ENCODE assay signal across 16 mouse cellular contexts in genomic region chr9:42626226-42626775, GRCm38 (mm10).
DNase-seq lines count a peak whose midpoint lies in the region; ATAC-seq lines count a peak whose summit lies in the region.
"Had no signal": no experiment of that assay in that cellular context is flagged by ENCODE, and none has a peak within 500 bp of the region (broad histone marks: within the 10 kb centered on the region; RNA-seq: fewer than 3 reads in every experiment).

No protein-coding gene starts in this region.

- H3K4me3 ChIP-seq in hindbrain, embryonic 12.5 days, result no peak overlapping the region
- H3K4me3 ChIP-seq in hindbrain, embryonic 11.5 days (ENCODE audit: low read depth, low read length), result no peak overlapping the region
- H3K4me3 ChIP-seq in forebrain, embryonic 10.5 days, result no peak overlapping the region
- no peak overlapping the region for H3K4me3 ChIP-seq in hindbrain, embryonic 16.5 days (ENCODE audit: low read length)
- no peak overlapping the region for H3K4me3 ChIP-seq in midbrain, embryonic 16.5 days (ENCODE audit: low read depth, low read length)

- peak; percentile 44 for ATAC-seq in hindbrain, embryonic 12.5 days (ENCODE audit: low FRiP score)
- no peak for ATAC-seq in hindbrain, embryonic 11.5 days (ENCODE audit: low FRiP score)
- ATAC-seq in hindbrain, embryonic 16.5 days, result no peak
- no peak for ATAC-seq in midbrain, embryonic 16.5 days
- no peak for ATAC-seq in granulocyte monocyte progenitor cell, adult 5-6 weeks (replicated peaks; ENCODE audit: poor library complexity, severe bottlenecking)
- ATAC-seq: inflammation-experienced regulatory T-cells, adult 6 months had no signal

- no peak for DNase-seq in hindbrain, embryonic 11.5 days (ENCODE audit: low spot score)
- DNase-seq in forebrain, embryonic 10.5 days (ENCODE audit: extremely low spot score, low spot score), result no peak
- no peak for DNase-seq in MN1 (ENCODE audit: low spot score)
- DNase-seq in right cerebral cortex, adult 18-20 months, result no peak
- DNase-seq: adrenal gland, postnatal 25 days; cerebellum, adult 8-10 months; gastrocnemius, postnatal 10 days; kidney, adult 9 months; left cerebral cortex, postnatal 4 days; lung, adult 2 months; thymus, postnatal 4 days had no signal

- H3K4me1 ChIP-seq in hindbrain, embryonic 12.5 days, result peaks cover 15% of the 10 kb centered on the region
- H3K4me1 ChIP-seq in hindbrain, embryonic 11.5 days (replicated peaks; ENCODE audit: control insufficient read depth, insufficient read depth, low read length), result no peaks in the 10 kb centered on the region
- H3K4me1 ChIP-seq in forebrain, embryonic 10.5 days, result peaks cover 28% of the 10 kb centered on the region
- H3K4me1 ChIP-seq in hindbrain, embryonic 16.5 days (ENCODE audit: control insufficient read depth, insufficient read depth, low read depth, low read length), result peaks cover 12% of the 10 kb centered on the region
- H3K4me1 ChIP-seq in midbrain, embryonic 16.5 days (ENCODE audit: control insufficient read depth, insufficient read depth, low read length), result peaks cover 11% of the 10 kb centered on the region

- H3K27ac ChIP-seq in hindbrain, embryonic 12.5 days, result peak overlapping the region; percentile 44; the same call in 1 of the 2 replicates
- H3K27ac ChIP-seq in hindbrain, embryonic 11.5 days (ENCODE audit: low read depth, low read length), result no peak overlapping the region
- H3K27ac ChIP-seq in forebrain, embryonic 10.5 days, result peak overlapping the region; percentile 48
- H3K27ac ChIP-seq in hindbrain, embryonic 16.5 days (ENCODE audit: low read depth, low read length), result 0 out of 2 replicates have a peak overlapping the region, but pooled peaks have one; percentile 18
- peak overlapping the region; percentile 4; the same call in 1 of the 2 replicates for H3K27ac ChIP-seq in midbrain, embryonic 16.5 days (ENCODE audit: low read length)

- no peaks in the 10 kb centered on the region for H3K27me3 ChIP-seq in hindbrain, embryonic 12.5 days
- no peaks in the 10 kb centered on the region for H3K27me3 ChIP-seq in hindbrain, embryonic 11.5 days (ENCODE audit: control insufficient read depth, insufficient read depth, low read length)
- H3K27me3 ChIP-seq in forebrain, embryonic 10.5 days (ENCODE audit: poor library complexity, severe bottlenecking), result 0 out of 2 replicates have a peak, but pooled peaks cover 3% of the 10 kb centered on the region
- H3K27me3 ChIP-seq in hindbrain, embryonic 16.5 days (replicated peaks; ENCODE audit: control insufficient read depth, insufficient read depth, low read length), result no peaks in the 10 kb centered on the region
- H3K27me3 ChIP-seq in midbrain, embryonic 16.5 days (ENCODE audit: control insufficient read depth, insufficient read depth, low read depth, low read length), result no peaks in the 10 kb centered on the region

- H3K9me3 ChIP-seq in hindbrain, embryonic 12.5 days (replicated peaks), result no peaks in the 10 kb centered on the region
- no peaks in the 10 kb centered on the region for H3K9me3 ChIP-seq in hindbrain, embryonic 11.5 days (ENCODE audit: control insufficient read depth, low read length)
- no peaks in the 10 kb centered on the region for H3K9me3 ChIP-seq in forebrain, embryonic 10.5 days
- H3K9me3 ChIP-seq in hindbrain, embryonic 16.5 days (ENCODE audit: control insufficient read depth, low read length), result no peaks in the 10 kb centered on the region
- no peaks in the 10 kb centered on the region for H3K9me3 ChIP-seq in midbrain, embryonic 16.5 days (replicated peaks; ENCODE audit: control insufficient read depth, low read length, poor library complexity, severe bottlenecking)

- H3K36me3 ChIP-seq in hindbrain, embryonic 12.5 days, result no peaks in the 10 kb centered on the region
- H3K36me3 ChIP-seq in hindbrain, embryonic 11.5 days (ENCODE audit: control insufficient read depth, insufficient read depth, low read length), result no peaks in the 10 kb centered on the region
- no peaks in the 10 kb centered on the region for H3K36me3 ChIP-seq in forebrain, embryonic 10.5 days (replicated peaks)
- no peaks in the 10 kb centered on the region for H3K36me3 ChIP-seq in hindbrain, embryonic 16.5 days (ENCODE audit: control insufficient read depth, insufficient read depth, low read length)
- H3K36me3 ChIP-seq in midbrain, embryonic 16.5 days (ENCODE audit: control insufficient read depth, insufficient read depth, low read length), result no peaks in the 10 kb centered on the region

- no peak overlapping the region for H3K4me2 ChIP-seq in hindbrain, embryonic 12.5 days (replicated peaks)
- H3K4me2 ChIP-seq in hindbrain, embryonic 11.5 days (replicated peaks; ENCODE audit: low read depth, low read length), result no peak overlapping the region
- no peak overlapping the region for H3K4me2 ChIP-seq in hindbrain, embryonic 16.5 days (ENCODE audit: low read length)
- H3K4me2 ChIP-seq in midbrain, embryonic 16.5 days (ENCODE audit: low read length), result no peak overlapping the region

- WGBS in hindbrain, embryonic 12.5 days, result 29% methylated on average over 6 of the region's 6 CpGs
- WGBS in hindbrain, embryonic 11.5 days, result 27% methylated on average over 6 of the region's 6 CpGs
- 47% methylated on average over 6 of the region's 6 CpGs for WGBS in forebrain, embryonic 10.5 days
- 12% methylated on average over 6 of the region's 6 CpGs for WGBS in hindbrain, embryonic 16.5 days
- WGBS in midbrain, embryonic 16.5 days, result 18% methylated on average over 6 of the region's 6 CpGs

- no peak overlapping the region for H3K9ac ChIP-seq in hindbrain, embryonic 12.5 days
- no peak overlapping the region for H3K9ac ChIP-seq in hindbrain, embryonic 11.5 days (ENCODE audit: low read depth, low read length)
- H3K9ac ChIP-seq in hindbrain, embryonic 16.5 days (ENCODE audit: low read depth, low read length), result no peak overlapping the region
- H3K9ac ChIP-seq in midbrain, embryonic 16.5 days (ENCODE audit: low read depth, low read length), result no peak overlapping the region
